ENCODE assay signal across 30 mouse cellular contexts in the genomic region with DNA sequence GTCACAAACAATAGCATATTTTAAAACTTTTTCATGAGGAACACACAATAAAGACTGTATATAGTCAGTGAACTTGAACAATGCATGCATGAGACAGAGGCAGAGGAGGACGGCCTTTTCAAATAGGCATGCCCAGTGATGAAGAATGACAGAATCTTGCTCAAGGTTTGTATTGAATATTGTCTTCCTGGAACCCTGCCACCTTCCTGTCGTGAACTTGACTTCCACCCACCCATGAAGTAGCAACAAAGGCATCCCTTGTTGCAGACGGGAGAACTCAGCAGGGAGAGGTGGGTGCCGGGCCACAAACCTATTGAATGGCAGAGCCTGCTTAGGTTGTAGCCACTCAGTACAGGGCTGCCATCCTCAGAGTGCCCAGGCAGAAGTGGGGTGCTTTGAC. TPM values are rescaled to one million over a fixed set of nuclear protein-coding genes. Genes with fewer than 3 reads are reported as not detected.
DNase-seq lines count a peak whose midpoint lies in the region; ATAC-seq and TF ChIP-seq lines count a peak whose summit lies in the region.
"Had no signal": no experiment of that assay in that cellular context is flagged by ENCODE, and none has a peak within 500 bp of the region (broad histone marks: within the 10 kb centered on the region; RNA-seq: fewer than 3 reads in every experiment).

No protein-coding gene starts in this region.

- peak; percentile 34; the same call in 1 of the 2 replicates for ATAC-seq in forebrain, embryonic 16.5 days
- ATAC-seq in hindbrain, postnatal 0 days, result peak; percentile 30; the same call in 1 of the 2 replicates
- ATAC-seq in hindbrain, embryonic 14.5 days (ENCODE audit: low FRiP score), result no peak
- ATAC-seq in midbrain, embryonic 14.5 days (ENCODE audit: low FRiP score, low TSS enrichment), result no peak
- ATAC-seq in midbrain, embryonic 11.5 days (ENCODE audit: low FRiP score), result no peak
- ATAC-seq: activated CD4-positive, CD25-positive, alpha-beta regulatory T cell, adult 4 months; CD4-positive, CD25-positive, alpha-beta regulatory T cell, adult 4 months; intestine, postnatal 0 days had no signal

- no peak overlapping the region for H3K4me3 ChIP-seq in forebrain, embryonic 16.5 days (replicated peaks; ENCODE audit: low read length)
- H3K4me3 ChIP-seq in forebrain, embryonic 10.5 days, result no peak overlapping the region
- H3K4me3 ChIP-seq in hindbrain, postnatal 0 days (ENCODE audit: low read length), result no peak overlapping the region
- H3K4me3 ChIP-seq in hindbrain, embryonic 14.5 days (replicated peaks; ENCODE audit: low read length), result no peak overlapping the region
- no peak overlapping the region for H3K4me3 ChIP-seq in midbrain, embryonic 14.5 days (replicated peaks; ENCODE audit: low read depth, low read length)
- no peak overlapping the region for H3K4me3 ChIP-seq in midbrain, embryonic 11.5 days (ENCODE audit: low read depth, low read length)
- H3K4me3 ChIP-seq: embryonic facial prominence, embryonic 12.5 days; limb, embryonic 12.5 days; liver, embryonic 15.5 days; neural tube, embryonic 13.5 days had no signal

- 14% methylated on average over 4 of the region's 4 CpGs for WGBS in forebrain, embryonic 16.5 days
- WGBS in forebrain, embryonic 10.5 days, result 85% methylated on average over 4 of the region's 4 CpGs
- WGBS in hindbrain, postnatal 0 days, result 21% methylated on average over 4 of the region's 4 CpGs
- 39% methylated on average over 4 of the region's 4 CpGs for WGBS in hindbrain, embryonic 14.5 days
- WGBS in midbrain, embryonic 14.5 days, result 35% methylated on average over 4 of the region's 4 CpGs
- 75% methylated on average over 4 of the region's 4 CpGs for WGBS in midbrain, embryonic 11.5 days

- no peak for TF ChIP-seq CTCF in hindbrain, postnatal 0 days (IDR thresholded peaks at IDR 0.05; ENCODE audit: low read depth)

- no peaks in the 10 kb centered on the region for H3K9me3 ChIP-seq in forebrain, embryonic 16.5 days (ENCODE audit: control insufficient read depth, low read length)
- no peaks in the 10 kb centered on the region for H3K9me3 ChIP-seq in forebrain, embryonic 10.5 days
- H3K9me3 ChIP-seq in hindbrain, postnatal 0 days (ENCODE audit: low read length), result no peaks in the 10 kb centered on the region
- no peaks in the 10 kb centered on the region for H3K9me3 ChIP-seq in hindbrain, embryonic 14.5 days (ENCODE audit: control insufficient read depth, low read length)
- H3K9me3 ChIP-seq in midbrain, embryonic 14.5 days (ENCODE audit: control insufficient read depth, low read length), result no peaks in the 10 kb centered on the region
- no peaks in the 10 kb centered on the region for H3K9me3 ChIP-seq in midbrain, embryonic 11.5 days (ENCODE audit: control insufficient read depth, low read length)
- H3K9me3 ChIP-seq: embryonic facial prominence, embryonic 12.5 days; limb, embryonic 12.5 days; liver, embryonic 15.5 days; neural tube, embryonic 13.5 days had no signal

- no peak overlapping the region for H3K9ac ChIP-seq in forebrain, embryonic 16.5 days (replicated peaks; ENCODE audit: low read depth, low read length)
- no peak overlapping the region for H3K9ac ChIP-seq in hindbrain, postnatal 0 days (replicated peaks; ENCODE audit: low read length)
- H3K9ac ChIP-seq in hindbrain, embryonic 14.5 days, result no peak overlapping the region
- no peak overlapping the region for H3K9ac ChIP-seq in midbrain, embryonic 14.5 days (replicated peaks; ENCODE audit: low read length)
- H3K9ac ChIP-seq in midbrain, embryonic 11.5 days (ENCODE audit: low read length), result no peak overlapping the region
- H3K9ac ChIP-seq: embryonic facial prominence, embryonic 12.5 days; limb, embryonic 12.5 days; liver, embryonic 15.5 days; lung, embryonic 14.5 days; neural tube, embryonic 13.5 days had no signal

- DNase-seq in forebrain, embryonic 10.5 days (ENCODE audit: extremely low spot score, low spot score), result no peak
- no peak for DNase-seq in hindbrain, postnatal 0 days (ENCODE audit: low spot score)
- no peak for DNase-seq in hindbrain, embryonic 14.5 days (ENCODE audit: low spot score)
- peak; percentile 13 for DNase-seq in midbrain, embryonic 14.5 days
- no peak for DNase-seq in midbrain, embryonic 11.5 days (ENCODE audit: low spot score, missing footprints)
- peak; percentile 34 for DNase-seq in brain, adult 2 months (ENCODE audit: low read depth, low spot score)
- DNase-seq in urinary bladder, postnatal 36 days (ENCODE audit: low spot score in 2 of 2), result no peak
- DNase-seq: adrenal gland, adult 2 months; adrenal gland, postnatal 36 days; cerebellum, adult 2 months; cerebellum, postnatal 14 days; gastrocnemius, postnatal 14 days; heart, adult 18-20 months; heart, postnatal 4 days; kidney, postnatal 10 days; layer of hippocampus, adult 9-11 months; lung, embryonic 14.5 days; lung, postnatal 14 days; right cerebral cortex, postnatal 14 days; thymus, postnatal 4 days had no signal

- no peaks in the 10 kb centered on the region; the same call in 1 of the 2 replicates for H3K36me3 ChIP-seq in forebrain, embryonic 16.5 days (ENCODE audit: control insufficient read depth, insufficient read depth)
- peaks cover 27% of the 10 kb centered on the region for H3K36me3 ChIP-seq in forebrain, embryonic 10.5 days (replicated peaks)
- H3K36me3 ChIP-seq in hindbrain, postnatal 0 days (ENCODE audit: insufficient read depth, low read length), result no peaks in the 10 kb centered on the region
- H3K36me3 ChIP-seq in hindbrain, embryonic 14.5 days (replicated peaks; ENCODE audit: control insufficient read depth, insufficient read depth), result peaks cover under 1% of the 10 kb centered on the region; the same call in 1 of the 2 replicates
- peaks cover 11% of the 10 kb centered on the region; the same call in 1 of the 2 replicates for H3K36me3 ChIP-seq in midbrain, embryonic 14.5 days (ENCODE audit: control insufficient read depth, insufficient read depth, low read length)
- H3K36me3 ChIP-seq in midbrain, embryonic 11.5 days (ENCODE audit: control insufficient read depth, insufficient read depth, low read length), result no peaks in the 10 kb centered on the region
- H3K36me3 ChIP-seq: liver, embryonic 15.5 days had no signal

- no peaks in the 10 kb centered on the region for H3K27me3 ChIP-seq in forebrain, embryonic 16.5 days (replicated peaks; ENCODE audit: control insufficient read depth, insufficient read depth, low read length)
- H3K27me3 ChIP-seq in forebrain, embryonic 10.5 days (ENCODE audit: poor library complexity, severe bottlenecking), result no peaks in the 10 kb centered on the region
- no peaks in the 10 kb centered on the region for H3K27me3 ChIP-seq in hindbrain, postnatal 0 days (ENCODE audit: insufficient read depth, low read length)
- no peaks in the 10 kb centered on the region for H3K27me3 ChIP-seq in hindbrain, embryonic 14.5 days (ENCODE audit: control insufficient read depth, insufficient read depth, low read length)
- no peaks in the 10 kb centered on the region for H3K27me3 ChIP-seq in midbrain, embryonic 14.5 days (ENCODE audit: control insufficient read depth, insufficient read depth, low read length)
- H3K27me3 ChIP-seq in midbrain, embryonic 11.5 days (ENCODE audit: control insufficient read depth, insufficient read depth, low read length), result no peaks in the 10 kb centered on the region
- H3K27me3 ChIP-seq: embryonic facial prominence, embryonic 12.5 days; limb, embryonic 12.5 days; liver, embryonic 15.5 days; neural tube, embryonic 13.5 days had no signal

- no peak overlapping the region for H3K4me2 ChIP-seq in forebrain, embryonic 16.5 days (ENCODE audit: low read length)
- H3K4me2 ChIP-seq in hindbrain, postnatal 0 days (ENCODE audit: low read depth, low read length), result no peak overlapping the region
- H3K4me2 ChIP-seq in hindbrain, embryonic 14.5 days (replicated peaks), result no peak overlapping the region
- H3K4me2 ChIP-seq in midbrain, embryonic 14.5 days (ENCODE audit: low read length), result no peak overlapping the region
- H3K4me2 ChIP-seq in midbrain, embryonic 11.5 days, result no peak overlapping the region
- H3K4me2 ChIP-seq: embryonic facial prominence, embryonic 12.5 days; heart, embryonic 11.5 days; limb, embryonic 12.5 days; liver, embryonic 15.5 days; lung, embryonic 14.5 days; neural tube, embryonic 13.5 days had no signal

- H3K4me1 ChIP-seq in forebrain, embryonic 16.5 days (replicated peaks; ENCODE audit: control insufficient read depth, insufficient read depth, low read length), result peaks cover 3% of the 10 kb centered on the region; the same call in 1 of the 2 replicates
- peaks cover 30% of the 10 kb centered on the region for H3K4me1 ChIP-seq in forebrain, embryonic 10.5 days
- peaks cover 6% of the 10 kb centered on the region; the same call in 1 of the 2 replicates for H3K4me1 ChIP-seq in hindbrain, postnatal 0 days (ENCODE audit: insufficient read depth, low read length)
- peaks cover 11% of the 10 kb centered on the region; the same call in 1 of the 2 replicates for H3K4me1 ChIP-seq in hindbrain, embryonic 14.5 days (replicated peaks; ENCODE audit: control insufficient read depth, insufficient read depth, low read length)
- peaks cover 10% of the 10 kb centered on the region for H3K4me1 ChIP-seq in midbrain, embryonic 14.5 days (ENCODE audit: control insufficient read depth, insufficient read depth, low read length)
- H3K4me1 ChIP-seq in midbrain, embryonic 11.5 days (ENCODE audit: control insufficient read depth, insufficient read depth, low read length), result peaks cover 6% of the 10 kb centered on the region; the same call in 1 of the 2 replicates
- H3K4me1 ChIP-seq: embryonic facial prominence, embryonic 12.5 days; limb, embryonic 12.5 days; liver, embryonic 15.5 days had no signal

- H3K27ac ChIP-seq in forebrain, embryonic 16.5 days (ENCODE audit: low read length), result no peak overlapping the region
- no peak overlapping the region for H3K27ac ChIP-seq in forebrain, embryonic 10.5 days
- no peak overlapping the region for H3K27ac ChIP-seq in hindbrain, postnatal 0 days
- no peak overlapping the region for H3K27ac ChIP-seq in hindbrain, embryonic 14.5 days
- no peak overlapping the region; the same call in 1 of the 2 replicates for H3K27ac ChIP-seq in midbrain, embryonic 14.5 days (replicated peaks; ENCODE audit: low read depth, low read length)
- H3K27ac ChIP-seq in midbrain, embryonic 11.5 days (ENCODE audit: low read depth, low read length), result no peak overlapping the region
- H3K27ac ChIP-seq: embryonic facial prominence, embryonic 12.5 days; limb, embryonic 12.5 days; liver, embryonic 15.5 days; neural tube, embryonic 13.5 days had no signal

RNA-seq across cellular contexts. Expression of gene Arnt2, which starts 43.7 kb away (rescaled TPM):
- 68.6 and 70.0 TPM in 2 replicates for polyA plus RNA-seq in forebrain, embryonic 16.5 days (2015; fragmentation: Nextera tagmentation; extraction: Ambion mirVana)
- 23.3 and 27.9 TPM in 2 replicates for polyA plus RNA-seq in forebrain, embryonic 10.5 days (2016; fragmentation: Nextera tagmentation; extraction: Ambion mirVana)
- 126 and 128 TPM in 2 replicates for total RNA-seq in hindbrain, postnatal 0 days (2014; rRNA removed)
- polyA plus RNA-seq in hindbrain, postnatal 0 days (2015; fragmentation: Nextera tagmentation; extraction: Ambion mirVana), result 39.8 and 44.6 TPM in 2 replicates
- polyA plus RNA-seq in hindbrain, embryonic 14.5 days (2014; fragmentation: Nextera tagmentation; extraction: Ambion mirVana), result 67.4 and 78.3 TPM in 2 replicates
- 75.7 and 82.1 TPM in 2 replicates for polyA plus RNA-seq in midbrain, embryonic 14.5 days (2014; fragmentation: Nextera tagmentation; extraction: Ambion mirVana)
- 34.9 and 36.4 TPM in 2 replicates for polyA plus RNA-seq in midbrain, embryonic 11.5 days (2014; fragmentation: Nextera tagmentation; extraction: Ambion mirVana)
- total RNA-seq: liver, adult 2 months had no signal
- polyA plus RNA-seq: liver, adult 2 months had no signal

Comparison
In these comparisons a context has a peak if more than half of its experiments do, and no peak if none do; other contexts are left out.
1. ATAC-seq: peak in forebrain, embryonic 16.5 days (single experiment) and hindbrain, postnatal 0 days (single experiment); none in hindbrain, embryonic 14.5 days (single experiment), midbrain, embryonic 14.5 days (single experiment) and midbrain, embryonic 11.5 days (single experiment).
2. DNase-seq: peak in midbrain, embryonic 14.5 days (single experiment) and brain, adult 2 months (single experiment); none in forebrain, embryonic 10.5 days (single experiment), hindbrain, postnatal 0 days (single experiment), hindbrain, embryonic 14.5 days (single experiment), midbrain, embryonic 11.5 days (single experiment) and urinary bladder, postnatal 36 days (0 of 2).